Mouse (Mus musculus): Measurements from ENCODE around the gene Icos.

Gene Icos

DNA sequence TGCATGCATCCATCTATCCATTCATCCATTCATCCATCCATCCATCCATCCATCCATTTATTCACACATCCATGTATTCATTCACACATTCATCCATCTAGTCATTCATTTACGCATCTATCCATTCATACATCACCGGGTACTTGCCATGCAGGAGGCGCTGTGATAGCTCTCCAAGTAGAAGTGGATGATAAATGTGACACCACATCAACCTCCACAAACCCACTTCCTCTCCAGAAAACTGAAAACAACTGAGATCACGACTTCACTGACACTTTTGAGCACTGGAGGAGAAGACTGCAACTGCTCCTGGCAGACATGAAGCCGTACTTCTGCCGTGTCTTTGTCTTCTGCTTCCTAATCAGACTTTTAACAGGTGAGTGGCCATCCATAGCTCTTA, at the start of gene Icos:
Gene Icos (plus strand): TSS at position 287 of the 400 bp plus-strand sequence.
- in situ Hi-C loops (cut with MboI, MseI) = no loop called here

- in situ Hi-C loops (cut with MboI, MseI) = no loop called here
These were observed 48.7 kb upstream of the Icos start for GRCm38 (mm10) chr1:60929036-60929435.

GRCm38 (mm10) chr1:60930397-60930796, 47.3 kb upstream of the Icos start:
- in situ Hi-C loops (cut with MboI, MseI) = no loop called here

DNA sequence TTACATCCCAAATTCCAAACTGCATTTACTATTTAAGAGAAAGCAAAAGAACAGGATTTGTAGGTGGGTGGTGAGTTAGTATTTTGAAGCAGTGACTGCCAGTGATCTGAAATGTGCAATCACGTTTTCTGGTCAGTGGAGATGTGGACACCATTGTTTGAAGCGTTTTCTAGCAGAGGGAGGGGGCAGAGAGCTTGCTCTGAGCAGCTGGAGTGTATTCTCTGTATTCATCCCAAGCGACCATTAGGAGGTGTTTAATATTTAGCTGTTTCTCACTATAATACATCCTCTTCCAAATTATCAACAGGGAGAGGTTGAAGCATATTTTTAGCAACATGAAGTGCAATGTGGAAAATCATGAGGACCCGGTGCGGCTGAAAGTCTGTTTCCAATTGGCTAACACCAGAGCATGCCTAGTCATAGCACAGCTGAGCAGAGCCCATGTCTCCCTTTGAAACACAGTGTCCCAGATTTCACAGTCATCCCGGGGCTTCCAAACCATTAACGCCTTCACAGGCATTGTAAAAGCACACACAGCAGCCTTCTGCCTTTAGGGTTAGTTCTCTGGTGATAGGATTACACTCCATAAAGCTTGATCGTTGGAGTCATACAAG, 41.7 kb upstream of the Icos start:
- in situ Hi-C loops (cut with MboI, MseI) = no loop called here

- in situ Hi-C loops (cut with MboI, MseI) = no loop called here
These were observed 40.6 kb upstream of the Icos start for GRCm38 (mm10) chr1:60936963-60937711.

DNA sequence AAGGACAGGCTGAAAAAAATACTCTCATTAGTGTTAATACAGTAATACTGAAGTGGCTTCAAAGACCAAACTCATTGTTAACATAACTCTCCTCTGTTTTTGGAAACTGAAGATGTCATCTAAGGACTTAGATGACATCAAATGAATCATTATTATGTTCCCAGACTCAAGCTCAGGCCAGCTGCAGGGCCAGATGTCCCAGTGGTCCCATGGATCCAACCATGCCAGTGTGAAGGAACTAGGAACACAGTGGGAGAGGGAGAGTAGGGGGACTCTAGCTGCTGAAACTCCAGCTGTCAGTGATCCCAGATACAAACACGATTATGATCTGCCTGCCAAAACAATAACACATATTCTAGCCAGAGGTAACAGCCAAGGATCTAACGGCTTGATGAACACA, 39.5 kb upstream of the Icos start:
- in situ Hi-C loops (cut with MboI, MseI) = no loop called here

DNA sequence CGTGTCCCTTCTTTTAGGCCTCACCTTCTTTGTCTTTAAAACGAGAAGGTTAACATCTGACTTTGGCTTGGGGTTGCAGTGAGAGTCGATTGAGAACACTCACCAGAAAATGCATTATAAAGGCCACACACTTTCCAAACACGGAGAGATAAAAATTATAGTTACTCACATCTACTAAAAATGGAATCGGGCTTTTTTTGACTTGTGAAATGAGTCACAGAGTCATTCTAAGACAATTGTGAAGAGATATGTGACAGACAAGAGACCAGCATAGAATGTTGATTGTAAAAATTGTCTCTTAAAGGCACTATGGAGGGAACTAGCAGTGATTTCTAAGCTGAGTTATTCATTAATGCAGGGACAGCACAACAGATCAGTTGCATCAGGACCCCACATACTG, 38.8 kb upstream of the Icos start:
- in situ Hi-C loops (cut with MboI, MseI) = no loop called here

DNA sequence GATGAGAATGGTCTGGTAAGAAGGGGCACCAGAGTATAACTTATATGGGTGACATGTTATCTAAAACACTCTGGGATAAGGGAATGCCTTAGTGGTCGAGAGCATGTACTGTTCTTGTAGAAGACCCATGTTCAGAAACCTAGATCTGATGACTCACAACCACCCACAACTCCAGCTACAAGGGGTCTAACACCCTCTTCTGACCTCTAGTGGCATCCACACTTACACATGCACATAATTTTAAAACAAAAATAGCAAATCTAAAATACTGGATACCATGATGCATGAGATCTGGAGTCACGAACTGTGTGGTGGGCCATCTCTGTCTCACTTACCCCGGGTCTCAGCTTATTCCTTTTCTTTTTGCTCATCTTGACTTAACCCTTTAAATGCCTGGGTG, 37.7 kb upstream of the Icos start:
- in situ Hi-C loops (cut with MboI, MseI) = loop anchor here (5.0 to 10.0 kb wide), 3 partner anchors 33 to 775 kb away; no protein-coding TSS in a partner anchor

- in situ Hi-C loops (cut with MboI, MseI) = loop anchor here (5.0 to 10.0 kb wide), 3 partner anchors 33 to 776 kb away; no protein-coding TSS in a partner anchor
These were observed 37.1 kb upstream of the Icos start for GRCm38 (mm10) chr1:60940620-60941019.

DNA sequence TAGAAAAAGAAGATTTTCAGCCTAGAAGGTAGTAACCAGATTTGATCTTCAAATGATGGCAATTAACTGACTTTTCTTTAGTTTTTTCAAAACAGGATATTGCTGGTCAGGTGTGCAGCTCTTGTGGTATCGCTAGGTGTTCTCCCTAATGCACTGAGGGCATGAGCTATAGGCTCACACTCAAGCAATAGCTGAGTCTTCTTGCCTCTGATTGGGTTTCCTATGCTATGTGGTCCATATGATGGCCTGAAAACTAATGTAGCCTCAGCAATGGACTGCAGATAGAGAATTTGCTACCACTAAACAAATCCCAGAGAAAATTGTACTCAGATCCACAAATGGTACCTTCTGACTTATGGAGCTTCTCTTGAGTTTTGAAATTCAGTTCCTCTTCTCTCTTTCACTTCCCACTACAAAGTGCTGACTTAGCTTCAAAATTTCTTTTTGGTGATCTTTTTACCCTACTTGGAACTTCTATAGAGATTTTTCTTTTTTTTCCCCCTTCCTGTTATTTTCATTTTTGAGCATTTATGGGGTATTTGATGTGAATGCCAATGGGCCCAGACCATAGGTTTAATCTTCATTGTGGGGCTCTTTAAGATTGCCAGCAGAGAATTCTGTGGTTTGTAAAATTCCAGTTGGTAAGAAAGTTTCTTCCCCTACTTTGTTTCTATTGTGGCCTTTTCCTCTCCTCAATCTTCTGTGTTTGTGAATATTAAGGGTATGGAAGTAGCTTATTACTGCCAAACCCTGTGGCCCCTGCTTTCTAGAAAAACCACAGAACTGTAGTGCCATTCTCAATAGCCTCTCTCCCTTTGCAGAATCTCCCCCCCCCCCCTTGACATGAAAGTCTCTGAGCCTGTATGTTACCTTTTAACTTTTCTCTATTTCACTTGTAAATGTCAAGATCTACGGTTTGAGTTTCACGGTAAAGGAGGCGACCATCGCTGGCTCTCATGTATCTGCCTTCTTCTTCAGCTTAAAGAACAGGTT, 36.4 kb upstream of the Icos start:
- in situ Hi-C loops (cut with MboI, MseI) = loop anchor here (5.0 to 10.0 kb wide), 3 partner anchors 34 to 777 kb away; no protein-coding TSS in a partner anchor

GRCm38 (mm10) chr1:60942921-60943320, 34.8 kb upstream of the Icos start:
- in situ Hi-C loops (cut with MboI, MseI) = loop anchor here (5.0 to 10.0 kb wide), 3 partner anchors 36 to 778 kb away; no protein-coding TSS in a partner anchor

- in situ Hi-C loops (cut with MboI, MseI) = loop anchor here (10.0 kb wide), 1 partner anchor 781 kb away; no protein-coding TSS in a partner anchor
These were observed 31.9 kb upstream of the Icos start for GRCm38 (mm10) chr1:60945633-60946401.

GRCm38 (mm10) chr1:60948112-60948511, 29.6 kb upstream of the Icos start:
- in situ Hi-C loops (cut with MboI, MseI) = loop anchor here (10.0 kb wide), 1 partner anchor 783 kb away; no protein-coding TSS in a partner anchor

DNA sequence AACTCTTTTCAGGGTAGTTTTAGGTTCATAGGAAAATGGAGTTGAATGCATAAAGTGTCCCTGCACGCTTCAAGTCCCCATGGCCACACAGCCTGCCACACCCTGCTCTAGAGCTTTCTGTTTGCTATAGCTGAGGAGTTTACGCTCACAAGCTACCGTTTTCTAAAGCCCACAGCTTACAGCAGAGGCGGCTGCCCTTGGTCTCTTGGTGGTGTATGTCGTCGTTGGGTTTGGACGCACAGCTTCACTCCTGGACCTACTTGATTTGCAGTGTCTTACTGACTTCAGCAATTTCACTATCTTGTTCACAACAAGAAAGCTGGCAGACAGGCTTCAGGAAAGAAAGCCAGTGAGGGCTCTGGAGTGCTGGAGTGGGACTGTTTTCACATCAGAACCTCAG, 24.8 kb upstream of the Icos start:
- in situ Hi-C loops (cut with MboI, MseI) = no loop called here

DNA sequence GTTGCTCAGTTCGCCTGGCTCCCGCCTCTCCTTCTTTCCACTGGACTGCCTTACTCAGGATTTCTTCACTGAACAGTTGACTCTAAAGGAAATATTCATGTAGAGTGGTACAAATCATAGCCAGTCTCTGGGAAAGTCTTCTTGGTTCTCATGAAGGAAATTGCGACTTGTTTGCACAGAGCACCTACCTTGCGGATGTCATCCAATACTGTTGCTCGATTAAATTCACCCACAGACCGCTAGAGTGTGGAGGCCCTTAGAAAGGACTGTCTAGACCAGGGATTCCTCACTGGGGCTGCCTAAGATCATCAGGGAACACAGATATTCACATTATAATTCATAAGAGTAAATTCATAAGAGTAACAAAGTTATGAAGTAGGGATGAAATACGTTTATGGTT, 24.0 kb upstream of the Icos start:
- in situ Hi-C loops (cut with MboI, MseI) = no loop called here

DNA sequence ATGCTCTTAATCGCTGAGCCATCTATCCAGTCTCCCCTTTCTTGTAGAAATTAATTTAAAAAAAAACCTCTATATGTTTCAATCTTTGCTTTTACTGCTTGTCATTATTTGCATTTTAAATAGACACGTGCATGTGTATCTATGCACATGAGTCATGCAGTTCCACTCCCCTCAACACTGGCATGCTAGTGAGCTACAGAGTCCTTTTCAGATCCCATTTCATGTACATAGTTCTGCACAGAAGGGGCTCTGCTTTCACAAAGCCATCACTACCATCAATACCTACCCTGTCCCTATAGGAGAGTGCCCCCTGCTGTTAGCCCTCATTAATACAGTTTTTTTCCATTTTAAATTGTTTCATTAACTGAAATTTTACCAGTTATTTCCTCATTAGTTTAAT, 23.0 kb upstream of the Icos start:
- in situ Hi-C loops (cut with MboI, MseI) = no loop called here

GRCm38 (mm10) chr1:60955186-60955585, 22.5 kb upstream of the Icos start:
- in situ Hi-C loops (cut with MboI, MseI) = no loop called here

GRCm38 (mm10) chr1:60956196-60956595, 21.5 kb upstream of the Icos start:
- in situ Hi-C loops (cut with MboI, MseI) = no loop called here

DNA sequence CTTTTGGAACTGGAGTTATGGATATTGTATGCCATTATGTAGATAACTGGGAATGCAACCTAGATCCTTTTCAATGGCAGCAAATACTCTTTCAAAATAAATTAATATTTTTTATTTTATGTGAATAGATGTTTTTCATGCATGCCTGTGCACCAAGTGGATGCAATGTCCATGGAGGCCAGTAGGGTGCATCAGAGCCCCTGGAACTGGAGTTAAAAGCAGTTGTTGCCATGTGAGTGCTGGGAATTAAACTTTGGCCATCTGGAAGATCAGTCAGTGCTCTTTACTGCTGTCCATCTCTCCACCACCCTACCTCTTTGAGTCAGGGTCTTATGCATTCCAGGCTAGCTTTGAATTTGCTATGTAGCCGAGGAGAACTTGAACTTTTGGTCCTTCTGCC, 19.4 kb upstream of the Icos start:
- in situ Hi-C loops (cut with MboI, MseI) = no loop called here

DNA sequence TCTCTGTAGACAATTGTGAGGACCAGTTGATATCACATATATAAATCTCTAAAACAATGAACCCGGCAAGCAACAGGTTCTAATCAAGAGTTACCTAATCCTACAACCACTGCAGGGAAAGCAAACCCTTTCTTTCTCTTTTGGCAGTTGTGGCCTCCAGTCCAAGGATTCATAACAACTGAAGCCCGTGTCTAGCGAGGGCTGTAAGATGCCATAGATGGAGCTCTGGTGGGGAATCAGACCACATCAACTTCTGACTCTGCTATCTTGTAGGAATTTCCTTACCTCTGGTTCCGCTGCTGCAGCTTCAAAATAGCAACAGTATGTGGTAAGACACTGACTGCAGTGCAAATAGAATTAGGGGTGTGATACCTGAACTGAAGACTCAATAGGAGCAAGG, 18.5 kb upstream of the Icos start:
- in situ Hi-C loops (cut with MboI, MseI) = no loop called here

DNA sequence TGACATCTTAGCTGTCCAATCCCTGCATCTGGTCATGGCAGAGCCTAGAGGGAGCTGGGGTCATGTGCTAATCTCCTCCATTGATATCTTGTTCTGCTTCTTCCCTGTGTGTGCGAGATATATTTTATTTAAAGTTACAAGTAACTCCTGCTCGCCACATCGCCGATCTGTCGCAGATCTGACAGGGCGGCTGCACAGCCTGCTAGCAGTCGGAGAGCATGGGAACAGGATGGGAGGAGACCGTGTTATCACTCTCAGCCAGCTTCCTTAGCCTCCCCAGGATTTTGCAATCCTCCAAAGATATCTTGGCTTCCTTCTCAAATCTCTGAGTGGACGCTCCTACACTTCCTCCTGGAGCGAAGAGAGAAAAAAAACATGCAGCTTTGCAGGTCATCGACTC, 17.3 kb upstream of the Icos start:
- in situ Hi-C loops (cut with MboI, MseI) = no loop called here

Measured in T-helper 1 cell (primary cell).